Mouse (Mus musculus): ENCODE data around the gene Aqp1.

DNA sequence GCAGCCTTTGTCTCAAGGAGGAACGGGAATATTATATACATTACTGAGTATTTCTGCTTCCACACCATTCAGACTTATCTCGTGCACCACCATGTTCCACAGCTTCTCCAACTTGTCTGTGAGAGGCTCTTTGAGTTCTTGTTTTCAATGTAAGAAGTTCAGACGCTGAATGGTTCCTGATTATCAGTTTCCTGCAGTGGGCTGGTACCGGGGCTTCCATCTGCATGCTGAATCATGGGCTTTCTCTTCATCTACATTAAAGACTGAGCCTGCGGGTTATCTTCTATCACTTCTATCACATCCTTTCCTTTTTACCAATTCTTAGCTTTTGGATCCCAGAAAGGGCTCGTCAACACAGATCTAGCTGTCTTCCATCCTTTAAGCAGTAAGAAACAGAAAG, 34.6 kb downstream of the Aqp1 start:
- no peak for TF ChIP-seq CTCF (IDR thresholded peaks at IDR 0.05; ENCODE audit: low read depth, low read length)
- no peak for TF ChIP-seq POLR2A (IDR thresholded peaks at IDR 0.05; ENCODE audit: insufficient read depth, low read length)

Data from ES-Bruce4 (cell line).